Comparison of ENCODE assay signal across 28 mouse cellular contexts in genomic region chr16:52280186-52280585, GRCm38 (mm10).
A peak's percentile ranks its signal among the peaks of the same experiment; 100 is the strongest.
DNase-seq lines count a peak whose midpoint lies in the region; ATAC-seq and TF ChIP-seq lines count a peak whose summit lies in the region.
"Had no signal": no experiment of that assay in that cellular context is flagged by ENCODE, and none has a peak within 500 bp of the region (broad histone marks: within the 10 kb centered on the region; RNA-seq: fewer than 3 reads in every experiment).

No protein-coding gene starts in this region.

- H3K9ac ChIP-seq in hindbrain, embryonic 14.5 days, result no peak overlapping the region
- no peak overlapping the region for H3K9ac ChIP-seq in hindbrain, embryonic 12.5 days
- H3K9ac ChIP-seq: embryonic facial prominence, embryonic 13.5 days; forebrain, embryonic 12.5 days; liver, embryonic 13.5 days; lung, embryonic 14.5 days had no signal

- H3K27ac ChIP-seq in hindbrain, embryonic 14.5 days, result no peak overlapping the region
- H3K27ac ChIP-seq in hindbrain, embryonic 12.5 days, result no peak overlapping the region
- H3K27ac ChIP-seq: embryonic facial prominence, embryonic 13.5 days; forebrain, embryonic 12.5 days; layer of hippocampus, adult 2 months; liver, embryonic 13.5 days had no signal

- TF ChIP-seq POLR2A in lung, adult 2 months (IDR thresholded peaks at IDR 0.05; ENCODE audit: borderline replicate concordance, extremely low read depth, low read depth, low read length), result no peak

- no peaks in the 10 kb centered on the region for H3K27me3 ChIP-seq in hindbrain, embryonic 14.5 days (ENCODE audit: control insufficient read depth, insufficient read depth, low read length)
- H3K27me3 ChIP-seq in hindbrain, embryonic 12.5 days, result no peaks in the 10 kb centered on the region
- H3K27me3 ChIP-seq: embryonic facial prominence, embryonic 13.5 days; forebrain, embryonic 12.5 days; liver, embryonic 13.5 days; megakaryocyte, embryonic 14.5 days had no signal

- H3K36me3 ChIP-seq in hindbrain, embryonic 14.5 days (replicated peaks; ENCODE audit: control insufficient read depth, insufficient read depth), result no peaks in the 10 kb centered on the region
- H3K36me3 ChIP-seq in hindbrain, embryonic 12.5 days, result no peaks in the 10 kb centered on the region
- H3K36me3 ChIP-seq: embryonic facial prominence, embryonic 13.5 days; forebrain, embryonic 12.5 days; liver, embryonic 13.5 days had no signal

- no peaks in the 10 kb centered on the region for H3K9me3 ChIP-seq in hindbrain, embryonic 14.5 days (ENCODE audit: control insufficient read depth, low read length)
- no peaks in the 10 kb centered on the region for H3K9me3 ChIP-seq in hindbrain, embryonic 12.5 days (replicated peaks)
- H3K9me3 ChIP-seq: embryonic facial prominence, embryonic 13.5 days; forebrain, embryonic 12.5 days; liver, embryonic 13.5 days; megakaryocyte, embryonic 14.5 days had no signal

- 56% methylated on average over 2 of the region's 2 CpGs for WGBS in hindbrain, embryonic 14.5 days
- 57% methylated on average over 2 of the region's 2 CpGs for WGBS in hindbrain, embryonic 12.5 days
- 77% methylated on average over 2 of the region's 2 CpGs for WGBS in lung, adult 2 months

- peak; percentile 24; the same call in 1 of the 2 replicates for ATAC-seq in hindbrain, embryonic 14.5 days (ENCODE audit: low FRiP score)
- no peak for ATAC-seq in hindbrain, embryonic 12.5 days (ENCODE audit: low FRiP score)
- ATAC-seq: CD4-positive, CD25-positive, alpha-beta regulatory T cell, adult 4 months; intestine, embryonic 16.5 days had no signal

- no peaks in the 10 kb centered on the region for H3K4me1 ChIP-seq in hindbrain, embryonic 14.5 days (replicated peaks; ENCODE audit: control insufficient read depth, insufficient read depth, low read length)
- H3K4me1 ChIP-seq in hindbrain, embryonic 12.5 days, result no peaks in the 10 kb centered on the region
- no peaks in the 10 kb centered on the region for H3K4me1 ChIP-seq in lung, adult 2 months (ENCODE audit: control insufficient read depth, insufficient read depth, low read length)
- H3K4me1 ChIP-seq: embryonic facial prominence, embryonic 13.5 days; forebrain, embryonic 12.5 days; liver, embryonic 13.5 days; megakaryocyte, embryonic 14.5 days had no signal

- H3K4me3 ChIP-seq in hindbrain, embryonic 14.5 days (replicated peaks; ENCODE audit: low read length), result no peak overlapping the region
- no peak overlapping the region for H3K4me3 ChIP-seq in hindbrain, embryonic 12.5 days
- no peak overlapping the region for H3K4me3 ChIP-seq in lung, adult 2 months (replicated peaks; ENCODE audit: extremely low read depth, low read depth, low read length)
- H3K4me3 ChIP-seq: embryonic facial prominence, embryonic 13.5 days; erythroblast, embryonic 14.5 days; forebrain, embryonic 12.5 days; layer of hippocampus, adult 2 months; liver, embryonic 13.5 days; megakaryocyte, embryonic 14.5 days had no signal

- no peak for DNase-seq in hindbrain, embryonic 14.5 days (ENCODE audit: low spot score)
- DNase-seq in brain, adult 2 months (ENCODE audit: low read depth, low spot score), result peak; percentile 60
- peak; percentile 20 to 22 for DNase-seq in cerebellum, adult 18-20 months
- DNase-seq in cerebellum, postnatal 25 days, result peak; percentile 18 to 31
- DNase-seq in lung, postnatal 10 days, result no peak
- no peak for DNase-seq in right cerebral cortex, postnatal 25 days
- DNase-seq in lung, adult 2 months, result no peak
- DNase-seq: adrenal gland, postnatal 25 days; embryo, embryonic 11 days; gastrocnemius, postnatal 10 days; heart, adult 11 months; kidney, adult 9 months; kidney, postnatal 14 days; layer of hippocampus, postnatal 36 days; liver, embryonic 13.5 days; lung, embryonic 14.5 days; lung, postnatal 36 days; thymus, adult 18-20 months; thymus, postnatal 4 days had no signal

- no peak for TF ChIP-seq CTCF in lung, adult 2 months (IDR thresholded peaks at IDR 0.05; ENCODE audit: insufficient read depth, low read length)

- H3K4me2 ChIP-seq in hindbrain, embryonic 14.5 days (replicated peaks), result no peak overlapping the region
- H3K4me2 ChIP-seq in hindbrain, embryonic 12.5 days (replicated peaks), result no peak overlapping the region
- H3K4me2 ChIP-seq: embryonic facial prominence, embryonic 13.5 days; forebrain, embryonic 12.5 days; heart, embryonic 11.5 days; liver, embryonic 13.5 days; lung, embryonic 14.5 days had no signal

Comparison
In these comparisons a context has a peak if more than half of its experiments do, and no peak if none do; other contexts are left out.
1. DNase-seq: peak in brain, adult 2 months (single experiment), cerebellum, adult 18-20 months (2 of 2) and cerebellum, postnatal 25 days (2 of 2); none in hindbrain, embryonic 14.5 days (single experiment), lung, postnatal 10 days (single experiment), right cerebral cortex, postnatal 25 days (single experiment) and lung, adult 2 months (single experiment).